Mouse (Mus musculus) bone marrow, adult 2 months (tissue): ENCODE measurements around the gene Erp27. TPM values are rescaled to one million over a fixed set of nuclear protein-coding genes. Genes with fewer than 3 reads are reported as not detected.
"Not testable (repeated sequence)": the region's sequence is repeated elsewhere in the genome, so short reads cannot be mapped to it uniquely, and the experiment has no call there.

Experiments
- H3K27ac ChIP-seq: fragments of 200-500 bp; 2 replicates; pipeline ENCODE4 v1.5.1; 2012; ENCODE audit warnings: low read depth, mild to moderate bottlenecking, control low read depth, inconsistent platforms, low read length; ENCODE audit not compliant: control insufficient read depth, poor library complexity, insufficient read depth
- H3K4me1 ChIP-seq: fragments of 200-500 bp; 2 replicates; pipeline ENCODE4 v1.6.1; 2011; ENCODE audit warnings: low read length; ENCODE audit not compliant: control insufficient read depth, insufficient read depth
- H3K4me3 ChIP-seq: fragments of 200-500 bp; replicated peaks from 2 replicates; pipeline ENCODE3; 2011; ENCODE audit warnings: mild to moderate bottlenecking, low read depth, low read length, control low read depth; ENCODE audit not compliant: control insufficient read depth
- CTCF ChIP-seq: fragments of 200-500 bp; IDR thresholded peaks from 2 replicates; pipeline ENCODE4 v1.5.1; 2011; ENCODE audit warnings: low read length, control low read depth; ENCODE audit not compliant: control insufficient read depth, insufficient read depth
- POLR2A ChIP-seq: fragments of 200-500 bp; IDR thresholded peaks from 2 replicates; pipeline ENCODE4 v1.6.1; 2011; ENCODE audit warnings: low read depth, mild to moderate bottlenecking, control low read depth, low read length, borderline replicate concordance; ENCODE audit not compliant: control insufficient read depth
- WGBS: fragments of 180-500 bp; shearing (Covaris S2); methylation state at CpG from one replicate; pipeline ENCODE4 v1.1.7; 2018; 5-methylcytosine and 5-hydroxymethylcytosine counted together
- polyA plus RNA-seq: library from polyadenylated mRNA; stranded (reverse); fragments of >200 nt; gene quantifications from 2 replicates; pipeline ENCODE4 v1.2.4, GENCODE M21; 2011; ENCODE audit warnings: low replicate concordance; ENCODE audit not compliant: missing spikeins, insufficient read depth, insufficient read length

Gene Erp27
- polyA plus RNA-seq, 1 experiment: 11.3 TPM

GRCm38 (mm10) chr6:136898222-136898621 lies 23.8 kb downstream of the Erp27 start:
- Histone ChIP-seq H3K27ac (no peak overlapping the region), H3K4me3 (no peak overlapping the region), H3K4me1 (no peaks in the 10 kb centered on the region; the same call in 1 of the 2 replicates)
- WGBS: 14% methylated on average over 4 of the region's 4 CpGs
- TF ChIP-seq CTCF: no peak
- TF ChIP-seq POLR2A: no peak

GRCm38 (mm10) chr6:136897789-136898188 lies 24.2 kb downstream of the Erp27 start:
- 62% methylated on average over 4 of the region's 4 CpGs for WGBS
- TF ChIP-seq POLR2A (no peak), CTCF (no peak)
- no peak overlapping the region for H3K27ac ChIP-seq
- H3K4me1 ChIP-seq: no peaks in the 10 kb centered on the region; the same call in 1 of the 2 replicates
- no peak overlapping the region for H3K4me3 ChIP-seq

- no peaks in the 10 kb centered on the region; the same call in 1 of the 2 replicates for H3K4me1 ChIP-seq
- no peak overlapping the region for H3K27ac ChIP-seq
- 45% methylated on average over 15 of the region's 15 CpGs for WGBS
- TF ChIP-seq CTCF (no peak), POLR2A (no peak)
- no peak overlapping the region for H3K4me3 ChIP-seq
Observed at GRCm38 (mm10) chr6:136894532-136895339, 27.2 kb downstream of the Erp27 start.

GRCm38 (mm10) chr6:136892002-136892401 lies 30.0 kb downstream of the Erp27 start:
- H3K4me1 ChIP-seq: no peaks in the 10 kb centered on the region
- no peak for TF ChIP-seq POLR2A
- TF ChIP-seq CTCF: no peak
- H3K4me3 ChIP-seq: no peak overlapping the region
- H3K27ac ChIP-seq: no peak overlapping the region
- 72% methylated on average over 2 of the region's 2 CpGs for WGBS

GRCm38 (mm10) chr6:136889554-136889953 lies 32.4 kb downstream of the Erp27 start:
- H3K4me3 ChIP-seq: no peak overlapping the region
- no peak for TF ChIP-seq POLR2A
- TF ChIP-seq CTCF: no peak
- H3K27ac ChIP-seq: no peak overlapping the region
- no peaks in the 10 kb centered on the region for H3K4me1 ChIP-seq
- WGBS: 90% methylated on average over 6 of the region's 6 CpGs

GRCm38 (mm10) chr6:136889067-136889466 lies 32.9 kb downstream of the Erp27 start:
- Histone ChIP-seq H3K4me3 (no peak overlapping the region), H3K27ac (no peak overlapping the region), H3K4me1 (no peaks in the 10 kb centered on the region)
- no peak for TF ChIP-seq CTCF
- no peak for TF ChIP-seq POLR2A
- 84% methylated on average over 6 of the region's 6 CpGs for WGBS

- WGBS: 79% methylated on average over 9 of the region's 9 CpGs
- TF ChIP-seq POLR2A (no peak), CTCF (no peak)
- no peak overlapping the region for H3K27ac ChIP-seq
- H3K4me1 ChIP-seq: no peaks in the 10 kb centered on the region
- no peak overlapping the region for H3K4me3 ChIP-seq
Observed at GRCm38 (mm10) chr6:136887854-136888253, 34.1 kb downstream of the Erp27 start.

- not testable (repeated sequence) for H3K4me3 ChIP-seq
- 62% methylated on average over 1 of the region's 1 CpGs for WGBS
Observed at GRCm38 (mm10) chr6:136884766-136885165, 37.2 kb downstream of the Erp27 start.

GRCm38 (mm10) chr6:136883961-136884360 lies 38.0 kb downstream of the Erp27 start:
- TF ChIP-seq POLR2A (no peak), CTCF (no peak)
- no peak overlapping the region for H3K27ac ChIP-seq
- WGBS: 65% methylated on average over 6 of the region's 6 CpGs
- H3K4me1 ChIP-seq: no peaks in the 10 kb centered on the region
- H3K4me3 ChIP-seq: no peak overlapping the region

More at GRCm38 (mm10) chr6:136884766-136885165, 37.2 kb downstream of the Erp27 start:
- not testable (repeated sequence) for H3K27ac ChIP-seq, H3K4me1 ChIP-seq
